Mouse (Mus musculus) heart, embryonic 10.5 days (tissue): Measurements from ENCODE around the gene Pak1. TPM values are rescaled to one million over a fixed set of nuclear protein-coding genes. Genes with fewer than 3 reads are reported as not detected.

ENCODE experiments used
- DNase-seq: peaks from one replicate; pipeline ENCODE4 v3.0.0-alpha.2; 2017; ENCODE audit warnings: low spot score
- H3K27ac ChIP-seq: fragments of 300-500 bp; sonication (generic); 2 replicates; pipeline ENCODE4 v1.5.1; 2016; ENCODE audit warnings: mild to moderate bottlenecking
- H3K27me3 ChIP-seq: fragments of 300-500 bp; sonication (generic); 2 replicates; pipeline ENCODE4 v1.6.1; 2016; ENCODE audit warnings: mild to moderate bottlenecking; ENCODE audit not compliant: poor library complexity, insufficient read depth, severe bottlenecking
- H3K36me3 ChIP-seq: fragments of 300-500 bp; sonication (generic); 2 replicates; pipeline ENCODE4 v1.6.1; 2016; ENCODE audit warnings: mild to moderate bottlenecking, moderate library complexity
- H3K4me1 ChIP-seq: fragments of 300-500 bp; sonication (generic); 2 replicates; pipeline ENCODE4 v1.6.1; 2016; ENCODE audit warnings: mild to moderate bottlenecking
- H3K4me3 ChIP-seq: fragments of 300-500 bp; sonication (generic); 2 replicates; pipeline ENCODE4 v1.5.1; 2016; ENCODE audit warnings: mild to moderate bottlenecking, moderate library complexity
- H3K9me3 ChIP-seq: fragments of 300-500 bp; sonication (generic); 2 replicates; pipeline ENCODE4 v1.6.1; 2016; ENCODE audit warnings: mild to moderate bottlenecking, moderate library complexity
- WGBS: fragments of 180-500 bp; shearing (Covaris S2); methylation state at CpG from one replicate; pipeline ENCODE4 v1.1.7; 2016; 5-methylcytosine and 5-hydroxymethylcytosine counted together
- polyA plus RNA-seq: library from polyadenylated mRNA; unstranded; fragments of >200 nt; fragmentation: Nextera tagmentation; extraction: Ambion mirVana; gene quantifications from 2 replicates; pipeline ENCODE4 v1.2.1, GENCODE M21; 2016

Pak1 gene
- polyA plus RNA-seq, 1 experiment from 2014 or later = 13.7 TPM

DNA sequence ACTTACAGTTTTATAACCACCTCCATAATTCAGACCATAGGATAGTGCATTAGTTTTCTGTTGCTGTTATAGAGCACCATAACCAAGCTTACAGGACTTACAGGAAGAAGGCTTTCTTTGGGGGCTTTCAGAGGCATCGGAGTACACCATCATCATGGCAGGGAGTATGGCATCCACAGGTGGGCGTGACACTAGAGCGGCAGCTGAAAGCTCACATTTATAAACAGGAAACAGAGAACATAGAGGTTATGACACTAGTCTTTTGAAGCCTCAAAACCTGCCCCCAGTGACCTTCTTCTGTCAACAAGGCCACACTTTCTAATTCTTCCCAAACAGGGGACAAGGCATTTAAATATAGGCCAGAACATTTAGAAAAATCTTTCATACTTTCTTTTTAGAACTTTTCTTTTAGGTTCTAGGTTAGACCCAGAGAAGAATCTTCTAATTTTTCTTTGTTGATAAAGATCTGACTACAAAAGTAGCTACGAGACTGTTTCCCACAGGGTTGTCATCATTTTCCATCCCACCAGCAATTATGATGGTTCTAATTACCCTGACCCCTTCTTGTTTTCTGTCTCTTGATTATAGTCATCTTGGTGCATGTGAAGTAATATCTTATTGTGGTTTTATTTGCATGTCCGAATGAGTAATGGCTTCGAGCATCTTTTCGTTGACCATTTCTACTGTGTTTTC lies 89.7 kb downstream of the Pak1 start:
- Histone ChIP-seq H3K9me3 (no peaks in the 10 kb centered on the region), H3K27me3 (no peaks in the 10 kb centered on the region)
- 83% methylated on average over 7 of the region's 7 CpGs for WGBS

GRCm38 (mm10) chr7:97911646-97912045 lies 123.3 kb downstream of the Pak1 start:
- 49% methylated on average over 3 of the region's 3 CpGs for WGBS
- Histone ChIP-seq H3K27me3 (no peaks in the 10 kb centered on the region), H3K4me1 (no peaks in the 10 kb centered on the region; the same call in 1 of the 2 replicates), H3K36me3 (no peaks in the 10 kb centered on the region), H3K9me3 (no peaks in the 10 kb centered on the region), H3K4me3 (no peak overlapping the region), H3K27ac (no peak overlapping the region)
- DNase-seq = no peak

More for the DNA sequence above, 89.7 kb downstream of the Pak1 start:
- no peak for DNase-seq
- Histone ChIP-seq H3K4me1 (no peaks in the 10 kb centered on the region), H3K27ac (no peak overlapping the region), H3K4me3 (no peak overlapping the region), H3K36me3 (no peaks in the 10 kb centered on the region)

- 68% methylated on average over 2 of the region's 2 CpGs for WGBS
- H3K4me1 ChIP-seq = no peaks in the 10 kb centered on the region; the same call in 1 of the 2 replicates
- no peak overlapping the region for H3K4me3 ChIP-seq
- no peaks in the 10 kb centered on the region for H3K36me3 ChIP-seq
- H3K27me3 ChIP-seq = no peaks in the 10 kb centered on the region
- H3K27ac ChIP-seq = no peak overlapping the region
- H3K9me3 ChIP-seq = no peaks in the 10 kb centered on the region
- DNase-seq = no peak
These were observed 126.6 kb downstream of the Pak1 start for GRCm38 (mm10) chr7:97914833-97915516.

- H3K4me1 ChIP-seq = no peaks in the 10 kb centered on the region
- no peaks in the 10 kb centered on the region for H3K9me3 ChIP-seq
- WGBS = 77% methylated on average over 12 of the region's 12 CpGs
- H3K27me3 ChIP-seq = no peaks in the 10 kb centered on the region
- DNase-seq = no peak
- H3K36me3 ChIP-seq = no peaks in the 10 kb centered on the region
- H3K4me3 ChIP-seq = no peak within 1 kb of the TSS
- H3K27ac ChIP-seq = no peak within 1 kb of the TSS
These were observed 131.4 kb downstream of the Pak1 start, which contains the start of gene Gdpd4 for GRCm38 (mm10) chr7:97919742-97920141. Gdpd4 (plus strand) TSS chr7:97919955.

- no peaks in the 10 kb centered on the region for H3K9me3 ChIP-seq
- H3K4me3 ChIP-seq = no peak overlapping the region
- H3K27ac ChIP-seq = no peak overlapping the region
- no peaks in the 10 kb centered on the region for H3K36me3 ChIP-seq
- no peak for DNase-seq
- 67% methylated on average over 1 of the region's 1 CpGs for WGBS
- no peaks in the 10 kb centered on the region for H3K27me3 ChIP-seq
- no peaks in the 10 kb centered on the region for H3K4me1 ChIP-seq
These were observed 137.5 kb downstream of the Pak1 start for GRCm38 (mm10) chr7:97925819-97926218.

GRCm38 (mm10) chr7:97926978-97927377 lies 138.6 kb downstream of the Pak1 start:
- Histone ChIP-seq H3K4me1 (no peaks in the 10 kb centered on the region), H3K27ac (no peak overlapping the region), H3K27me3 (no peaks in the 10 kb centered on the region), H3K36me3 (no peaks in the 10 kb centered on the region), H3K4me3 (no peak overlapping the region), H3K9me3 (no peaks in the 10 kb centered on the region)
- 89% methylated on average over 5 of the region's 5 CpGs for WGBS
- DNase-seq = no peak

DNA sequence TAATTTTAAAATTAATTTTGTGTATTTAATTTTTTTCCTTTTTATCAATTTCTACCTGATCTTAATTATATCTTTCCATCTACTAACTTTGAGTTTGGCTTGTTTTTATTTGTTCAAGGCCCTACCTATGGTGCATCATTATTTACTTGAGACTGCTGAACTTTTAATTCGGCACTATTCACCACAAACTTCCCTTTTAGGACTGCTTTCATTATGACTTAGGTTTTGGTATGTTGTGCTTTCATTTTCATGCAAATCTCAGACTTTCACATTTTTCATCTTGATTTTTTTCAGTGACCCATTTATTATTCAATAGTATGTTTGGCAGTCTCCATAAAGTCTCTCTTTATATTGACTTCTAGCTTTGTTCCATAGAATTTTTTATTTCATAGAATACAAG lies 156.1 kb downstream of the Pak1 start:
- Histone ChIP-seq H3K9me3 (no peaks in the 10 kb centered on the region), H3K27me3 (no peaks in the 10 kb centered on the region), H3K27ac (no peak overlapping the region), H3K4me1 (no peaks in the 10 kb centered on the region), H3K4me3 (no peak overlapping the region), H3K36me3 (no peaks in the 10 kb centered on the region)
- WGBS = 85% methylated on average over 1 of the region's 1 CpGs
- no peak for DNase-seq

Other genes starting within 250 kb of the Pak1 start
- gene Aamdc, start 209.0 kb upstream of the Pak1 start, polyA plus RNA-seq = 30.6 and 32.9 TPM in 2 replicates
- 15.8 and 17.7 TPM in 2 replicates for gene Rsf1, start 208.7 kb upstream of the Pak1 start, polyA plus RNA-seq
- gene Clns1a, start 91.9 kb upstream of the Pak1 start, polyA plus RNA-seq = 151 and 209 TPM in 2 replicates
- 2.4 and 5.2 TPM in 2 replicates for gene Aqp11, start 50.3 kb upstream of the Pak1 start, polyA plus RNA-seq
- gene Gdpd4, start 131.4 kb downstream of the Pak1 start, polyA plus RNA-seq = 0.06 TPM in 1 of 2 replicates, not detected in the other